Mouse (Mus musculus) kidney, adult 2 months (tissue): Measurements from ENCODE around the gene Nrf1.

Source experiments
- CTCF ChIP-seq: fragments of 200-500 bp; conservative IDR thresholded peaks from 2 replicates; pipeline ENCODE4 v1.5.1; 2011; ENCODE audit warnings: low read depth, mild to moderate bottlenecking, control low read depth, low read length, moderate library complexity, mixed read lengths; ENCODE audit not compliant: insufficient read depth, insufficient read length
- POLR2A ChIP-seq: fragments of 200-500 bp; IDR thresholded peaks from one replicate; pipeline ENCODE4 v1.6.1; 2011; ENCODE audit warnings: low read depth, low read length, control low read depth

DNA sequence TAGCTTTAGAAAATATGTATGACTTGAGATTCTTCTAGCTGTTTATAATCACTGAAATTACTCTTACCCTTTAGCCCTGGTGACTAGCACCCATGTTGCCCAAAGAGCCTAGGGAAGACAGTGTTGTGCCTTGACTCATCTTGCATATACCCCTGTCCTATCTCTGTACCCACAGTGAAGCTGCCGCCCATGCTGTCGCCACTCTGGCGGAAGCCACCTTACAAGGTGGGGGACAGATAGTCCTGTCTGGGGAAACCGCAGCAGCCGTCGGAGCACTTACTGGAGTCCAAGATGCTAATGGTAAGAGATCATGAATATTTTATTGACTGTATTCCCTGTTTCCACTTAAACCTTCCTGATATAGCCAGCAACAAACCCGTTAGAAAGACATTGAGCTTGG is 78.3 kb downstream of the Nrf1 start:
- no peak for TF ChIP-seq POLR2A
- TF ChIP-seq CTCF: no peak
